Mouse (Mus musculus) Patski (cell line): ENCODE measurements around the gene Foxn1. TPM values are rescaled to one million over a fixed set of nuclear protein-coding genes. Genes with fewer than 3 reads are reported as not detected.

Experiments
- ATAC-seq: fragments of 100-300 bp; one replicate; pipeline ENCODE4 v1.8.0; 2021
- CTCF ChIA-PET: fragments of 350-600 bp; sonication (Branson Sonifier 250); formaldehyde crosslinking; loops from one replicate; lab custom pipeline; 2022; ENCODE audit warnings: inconsistent platforms; lab: Charles Lee
- POLR2A ChIA-PET: fragments of 350-600 bp; sonication (Branson Sonifier 250); formaldehyde crosslinking; loops from one replicate; lab custom pipeline; 2022; ENCODE audit warnings: antibody characterized with exemption, inconsistent platforms; lab: Charles Lee
- DNase-seq: peaks from one replicate; pipeline ENCODE4 v3.0.0-alpha.2; 2011; ENCODE audit warnings: low read depth, low spot score
- H3K27me3 ChIP-seq: fragments of 371-371 bp; one replicate; pipeline ENCODE4 v1.5.1; 2021
- CTCF ChIP-seq: fragments of 100-300 bp; IDR thresholded peaks from one replicate; pipeline ENCODE4 v1.5.1; 2021
- in situ Hi-C: fragments of 300-500 bp; cut with MboI; formaldehyde crosslinking; loops from 3 replicates; pipeline ENCODE4 v1.11.1; 2018; ENCODE audit warnings: low pct_unique_long_range_greater_than_20kb, mixed read lengths
- polyA plus RNA-seq: library from polyadenylated mRNA; unstranded; gene quantifications from one replicate; pipeline ENCODE4 v1.2.3, GENCODE M21; 2021

The Foxn1 gene
- polyA plus RNA-seq, 1 experiment from 2014 or later = 0.37 TPM

- TF ChIP-seq CTCF = no peak
- DNase-seq (no peak), ATAC-seq (no peak)
- in situ Hi-C loops = no loop called here
- CTCF ChIA-PET = no interaction called here
- H3K27me3 ChIP-seq = no peaks in the 10 kb centered on the region
- POLR2A ChIA-PET = no interaction called here
These were observed 64.1 kb downstream of the Foxn1 start for GRCm38 (mm10) chr11:78322076-78322831.

DNA sequence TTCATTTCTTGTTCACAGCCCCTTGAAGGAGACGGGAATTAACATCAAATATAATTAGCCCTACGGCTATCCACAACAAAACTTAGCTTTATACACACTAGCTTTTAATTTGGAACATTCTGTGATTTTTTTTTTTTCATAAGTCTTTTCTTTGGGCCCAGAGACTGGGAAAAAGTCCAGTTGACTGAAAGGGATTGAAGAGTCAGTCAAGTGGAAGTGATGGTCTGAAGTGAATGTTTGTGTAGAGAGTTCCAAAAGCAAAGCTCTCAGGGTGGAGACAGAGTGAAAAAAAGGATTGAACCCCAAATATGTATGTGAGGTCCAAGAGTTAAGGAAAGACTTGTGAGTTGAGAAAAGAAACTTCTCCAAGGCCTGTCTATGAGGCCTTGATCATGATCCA lies 67.9 kb downstream of the Foxn1 start:
- in situ Hi-C loops = no loop called here
- no peak for TF ChIP-seq CTCF
- POLR2A ChIA-PET = interaction anchor here (0.9 to 1.1 kb wide), 2 partner anchors 17 to 53 kb away, joined by 3 read pairs; no protein-coding TSS in a partner anchor
- DNase-seq (no peak), ATAC-seq (no peak)
- CTCF ChIA-PET = interaction anchor here (1.1 to 1.6 kb wide), 4 partner anchors 10 to 40 kb away, joined by 4 read pairs; partner anchors contain the start of genes Pigs and Spag5
- H3K27me3 ChIP-seq = no peaks in the 10 kb centered on the region

DNA sequence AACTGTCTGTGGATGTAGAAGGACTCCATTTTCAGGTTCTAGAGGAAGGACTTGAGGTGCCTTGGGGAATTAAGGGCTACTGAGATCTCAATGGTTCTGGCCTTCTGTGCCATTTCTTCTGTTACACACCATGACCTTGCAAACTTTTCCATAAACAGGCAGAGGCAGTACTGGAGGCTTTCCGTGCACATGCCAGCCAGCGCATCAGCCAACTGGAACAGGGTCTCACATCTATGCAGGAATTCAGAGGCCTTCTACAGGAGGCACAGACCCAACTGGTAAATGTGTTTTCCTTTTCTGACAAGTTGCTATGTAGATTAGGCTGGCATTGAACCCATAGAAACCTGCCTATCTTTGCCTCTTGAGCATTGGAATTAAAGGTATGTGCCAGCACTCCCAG lies 72.7 kb downstream of the Foxn1 start:
- POLR2A ChIA-PET = no interaction called here
- ATAC-seq = no peak
- no peak for TF ChIP-seq CTCF
- in situ Hi-C loops = no loop called here
- H3K27me3 ChIP-seq = no peaks in the 10 kb centered on the region
- DNase-seq = no peak
- CTCF ChIA-PET = no interaction called here

DNA sequence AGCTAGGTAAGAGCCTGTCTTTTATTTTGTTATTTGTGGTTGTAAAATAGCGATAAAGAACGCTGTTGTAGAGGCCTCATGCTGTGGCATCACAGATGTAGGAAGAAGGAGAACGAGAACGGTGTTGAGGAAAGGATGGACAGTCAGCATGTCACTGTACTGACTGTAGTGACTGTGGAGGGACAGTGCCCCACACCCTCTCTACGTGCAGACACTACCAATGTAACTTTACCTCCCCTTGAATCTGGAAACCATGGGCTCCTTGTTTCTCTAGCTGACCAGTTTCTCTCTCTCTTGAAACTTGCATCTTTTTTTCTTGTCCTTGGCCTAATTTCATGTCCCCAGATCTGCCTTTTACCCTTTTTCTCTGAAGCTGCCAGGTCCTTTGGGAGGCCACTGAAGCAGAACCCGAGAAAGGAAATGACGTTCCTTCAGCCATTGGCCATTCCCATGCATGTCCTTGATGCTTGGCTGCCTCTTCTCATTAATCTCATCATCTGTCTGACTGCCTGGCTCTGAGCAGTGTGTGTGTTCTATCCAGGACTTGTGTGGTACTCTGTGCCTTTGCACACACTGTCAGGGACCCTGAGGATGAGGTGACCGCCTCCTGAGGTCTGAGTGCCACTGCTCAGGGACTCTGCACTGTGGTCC lies 75.4 kb downstream of the Foxn1 start:
- POLR2A ChIA-PET = no interaction called here
- H3K27me3 ChIP-seq = no peaks in the 10 kb centered on the region
- no peak for TF ChIP-seq CTCF
- CTCF ChIA-PET = interaction anchor here (0.8 to 1.2 kb wide), 2 partner anchors 8 to 48 kb away, joined by 4 read pairs; no protein-coding TSS in a partner anchor
- in situ Hi-C loops = no loop called here
- ATAC-seq (no peak), DNase-seq (no peak)

Other genes starting within 250 kb of the Foxn1 start
- gene Traf4, start 221.0 kb downstream of the Foxn1 start, polyA plus RNA-seq = 101 TPM
- gene Nek8, start 209.9 kb downstream of the Foxn1 start, polyA plus RNA-seq = 19.6 TPM
- 13.6 TPM for gene Tlcd1, start 209.8 kb downstream of the Foxn1 start, polyA plus RNA-seq
- 1,270 TPM for gene Rpl23a, start 203.0 kb downstream of the Foxn1 start, polyA plus RNA-seq
- 138 TPM for gene Rab34, start 198.1 kb downstream of the Foxn1 start, polyA plus RNA-seq
- 0.18 TPM for gene Proca1, start 193.2 kb downstream of the Foxn1 start, polyA plus RNA-seq
- gene Sdf2, start 140.8 kb downstream of the Foxn1 start, polyA plus RNA-seq = 118 TPM
- gene Supt6, start 140.6 kb downstream of the Foxn1 start, polyA plus RNA-seq = 69.2 TPM
- gene 2610507B11Rik, start 124.8 kb downstream of the Foxn1 start, polyA plus RNA-seq = 192 TPM
- gene BC030499, start 95.7 kb downstream of the Foxn1 start, polyA plus RNA-seq = 0.30 TPM
- 45.2 TPM for gene Spag5, start 85.0 kb downstream of the Foxn1 start, polyA plus RNA-seq
- gene Aldoc, start 63.6 kb downstream of the Foxn1 start, polyA plus RNA-seq = 0.32 TPM
- 96.5 TPM for gene Pigs, start 58.1 kb downstream of the Foxn1 start, polyA plus RNA-seq
- 55.0 TPM for gene Unc119, start 43.1 kb downstream of the Foxn1 start, polyA plus RNA-seq
- 1.1 TPM for gene Slc13a2, start 35.7 kb upstream of the Foxn1 start, polyA plus RNA-seq
- gene Slc46a1, start 79.1 kb upstream of the Foxn1 start, polyA plus RNA-seq = 15.6 TPM
- 1.4 TPM for gene Sarm1, start 111.2 kb upstream of the Foxn1 start, polyA plus RNA-seq
- not detected for gene Vtn, start 112.5 kb upstream of the Foxn1 start, polyA plus RNA-seq
- not detected for gene Sebox, start 116.9 kb upstream of the Foxn1 start, polyA plus RNA-seq
- gene Tmem199, start 125.6 kb upstream of the Foxn1 start, polyA plus RNA-seq = 48.0 TPM
- 148 TPM for gene Poldip2, start 125.6 kb upstream of the Foxn1 start, polyA plus RNA-seq
- 68.3 TPM for gene Tnfaip1, start 149.8 kb upstream of the Foxn1 start, polyA plus RNA-seq
- 77.8 TPM for gene Ift20, start 149.8 kb upstream of the Foxn1 start, polyA plus RNA-seq
- gene Tmem97, start 164.2 kb upstream of the Foxn1 start, polyA plus RNA-seq = 19.1 TPM